Mouse (Mus musculus) stomach, postnatal 0 days (tissue): ENCODE measurements around the gene Btbd18. TPM values are rescaled to one million over a fixed set of nuclear protein-coding genes. Genes with fewer than 3 reads are reported as not detected.

Experiments
- ATAC-seq: fragments of 200-750 bp; cut with Nextera tagmentation; 2 replicates; pipeline ENCODE4 v1.8.0; 2017; ENCODE audit not compliant: low FRiP score, low TSS enrichment
- DNase-seq: peaks from one replicate; pipeline ENCODE4 v3.0.0-alpha.2; 2016; ENCODE audit warnings: low spot score
- H3K27ac ChIP-seq: fragments of 300-500 bp; sonication (generic); replicated peaks from 2 replicates; pipeline ENCODE4 v1.5.1; 2014; ENCODE audit warnings: mild to moderate bottlenecking, control low read depth
- H3K27me3 ChIP-seq: fragments of 300-500 bp; sonication (generic); 2 replicates; pipeline ENCODE4 v1.6.1; 2014; ENCODE audit warnings: low read length; ENCODE audit not compliant: control insufficient read depth, insufficient read depth
- H3K36me3 ChIP-seq: fragments of 300-500 bp; sonication (generic); 2 replicates; pipeline ENCODE4 v1.6.1; 2014; ENCODE audit warnings: low read length, mixed read lengths; ENCODE audit not compliant: control insufficient read depth, insufficient read depth
- H3K4me1 ChIP-seq: fragments of 300-500 bp; sonication (generic); replicated peaks from 2 replicates; pipeline ENCODE4 v1.6.1; 2014; ENCODE audit warnings: antibody characterized with exemption; ENCODE audit not compliant: control insufficient read depth, insufficient read depth
- H3K4me2 ChIP-seq: fragments of 300-500 bp; sonication (generic); replicated peaks from 2 replicates; pipeline ENCODE4 v1.6.1; 2014; ENCODE audit warnings: low read depth, mild to moderate bottlenecking, control low read depth, moderate library complexity
- H3K4me3 ChIP-seq: fragments of 300-500 bp; sonication (generic); 2 replicates; pipeline ENCODE4 v1.5.1; 2014; ENCODE audit warnings: low read depth, low read length, control low read depth
- H3K9ac ChIP-seq: fragments of 300-500 bp; sonication (generic); 2 replicates; pipeline ENCODE4 v1.6.1; 2014; ENCODE audit warnings: mild to moderate bottlenecking, low read length, control low read depth, mixed read lengths
- H3K9me3 ChIP-seq: fragments of 300-500 bp; sonication (generic); 2 replicates; pipeline ENCODE4 v1.6.1; 2016; ENCODE audit warnings: low read length; ENCODE audit not compliant: control insufficient read depth
- CTCF ChIP-seq: IDR thresholded peaks from 2 replicates; pipeline ENCODE4 v1.5.1; 2016; ENCODE audit warnings: antibody characterized with exemption, low read depth, mild to moderate bottlenecking, moderate library complexity
- EP300 ChIP-seq: optimal IDR thresholded peaks from 2 replicates; pipeline ENCODE3; 2016; ENCODE audit warnings: antibody characterized with exemption
- WGBS: fragments of 180-500 bp; shearing (Covaris S2); extraction: QIAGEN DNeasy Blood & Tissue Kit; methylation state at CpG from one replicate; pipeline ENCODE4 v1.1.7; 2014; 5-methylcytosine and 5-hydroxymethylcytosine counted together
- polyA plus RNA-seq: library from polyadenylated mRNA; unstranded; fragments of >200 nt; fragmentation: Nextera tagmentation; extraction: Ambion mirVana; gene quantifications from 2 replicates; pipeline ENCODE4 v1.2.1, GENCODE M21; 2015

Btbd18 gene
- polyA plus RNA-seq, 1 experiment from 2014 or later = 0.11 TPM

DNA sequence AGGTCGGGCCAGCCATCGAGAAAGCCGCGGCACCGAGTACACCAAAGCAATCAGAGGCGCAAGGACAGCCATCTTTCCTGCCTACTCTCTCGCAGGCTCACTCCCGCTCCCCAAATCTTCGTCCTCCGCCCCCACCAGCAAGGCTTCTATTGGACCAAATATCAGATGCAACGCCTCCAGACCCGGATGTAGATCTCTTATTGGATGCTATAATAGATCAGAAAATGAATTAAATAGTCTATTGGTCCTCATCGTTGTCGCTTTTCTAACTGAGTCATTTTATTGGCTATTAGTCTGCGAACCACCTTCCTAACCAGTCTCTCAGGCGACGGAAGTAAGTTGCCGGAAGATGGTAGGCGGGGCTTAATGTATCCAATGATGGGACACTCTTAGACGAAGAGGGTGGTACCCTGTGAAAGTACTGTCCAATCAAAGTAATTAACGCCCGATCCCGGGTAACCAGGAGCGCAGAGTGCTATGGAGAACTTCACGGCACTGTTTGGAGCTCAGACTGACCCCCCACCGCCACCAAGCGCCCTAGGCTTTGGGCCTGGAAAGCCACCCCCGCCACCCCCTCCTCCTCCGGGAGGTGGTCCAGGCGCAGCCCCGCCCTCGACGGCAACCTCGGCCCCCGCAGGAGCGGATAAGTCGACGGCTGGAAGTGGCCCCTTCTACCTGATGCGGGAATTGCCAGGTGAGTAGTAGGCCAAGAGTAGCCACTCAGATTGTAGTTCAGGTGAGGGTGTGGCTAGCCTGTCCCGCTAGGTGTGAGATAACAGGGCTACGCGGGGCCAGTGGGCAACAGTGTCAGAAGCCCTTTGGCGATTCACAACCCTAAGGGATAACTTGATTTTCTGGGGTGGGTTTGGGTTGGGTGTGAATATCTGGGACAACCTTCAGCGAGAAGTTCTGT lies 19.3 kb downstream of the Btbd18 start, which contains the start of the genes Gm28635 and Med19:
Gene Gm28635, minus strand, starts transcription at position 74 of the 913 bp plus-strand sequence.
Gene Med19, plus strand, starts transcription at position 435 of the 913 bp plus-strand sequence.
- Histone ChIP-seq H3K9ac (peak within 1 kb of the TSS; percentile 85), H3K9me3 (no peaks in the 10 kb centered on the region), H3K4me1 (no peaks in the 10 kb centered on the region), H3K27ac (peak within 1 kb of the TSS; percentile 88), H3K4me3 (peak within 1 kb of the TSS; percentile 90), H3K4me2 (peak within 1 kb of the TSS; percentile 92), H3K36me3 (peaks cover 10% of the 10 kb centered on the region), H3K27me3 (no peaks in the 10 kb centered on the region)
- peak; percentile 20; the same call in 1 of the 2 replicates for TF ChIP-seq CTCF
- TF ChIP-seq EP300 = no peak
- DNase-seq (peak; percentile 91), ATAC-seq (peak; percentile 100)
- under 1% methylated on average over 42 of the region's 44 CpGs for WGBS

DNA sequence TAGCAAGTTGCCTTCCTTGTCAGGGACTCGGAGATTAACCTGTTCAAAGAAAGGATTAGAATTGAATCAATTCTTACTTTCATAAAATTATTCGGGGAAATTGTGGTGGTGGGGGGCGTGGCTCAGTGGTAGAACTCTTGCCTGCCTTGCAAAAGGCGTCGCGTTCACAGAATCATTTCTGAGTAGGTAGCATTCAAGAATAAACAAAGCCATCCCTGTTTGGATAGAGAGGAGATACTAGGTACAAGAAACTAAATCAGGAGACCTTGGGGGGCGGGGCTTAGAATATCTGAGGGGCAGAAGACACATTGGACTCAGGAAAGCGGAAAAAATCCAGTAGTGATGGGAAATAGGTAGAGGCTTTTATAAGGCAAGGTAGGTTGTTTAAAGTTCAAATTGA lies 20.1 kb downstream of the Btbd18 start, which contains the start of gene Tmx2:
Gene Tmx2, minus strand, starts transcription at position 125 of the 400 bp plus-strand sequence.
- Histone ChIP-seq H3K36me3 (peaks cover 8% of the 10 kb centered on the region), H3K4me1 (no peaks in the 10 kb centered on the region), H3K27ac (peak within 1 kb of the TSS; percentile 88), H3K9ac (peak within 1 kb of the TSS; percentile 85), H3K27me3 (no peaks in the 10 kb centered on the region), H3K4me3 (peak within 1 kb of the TSS; percentile 90), H3K9me3 (no peaks in the 10 kb centered on the region), H3K4me2 (peak within 1 kb of the TSS; percentile 92)
- ATAC-seq (no peak), DNase-seq (no peak)
- TF ChIP-seq EP300 (no peak), CTCF (no peak)
- WGBS = 12% methylated on average over 8 of the region's 8 CpGs

DNA sequence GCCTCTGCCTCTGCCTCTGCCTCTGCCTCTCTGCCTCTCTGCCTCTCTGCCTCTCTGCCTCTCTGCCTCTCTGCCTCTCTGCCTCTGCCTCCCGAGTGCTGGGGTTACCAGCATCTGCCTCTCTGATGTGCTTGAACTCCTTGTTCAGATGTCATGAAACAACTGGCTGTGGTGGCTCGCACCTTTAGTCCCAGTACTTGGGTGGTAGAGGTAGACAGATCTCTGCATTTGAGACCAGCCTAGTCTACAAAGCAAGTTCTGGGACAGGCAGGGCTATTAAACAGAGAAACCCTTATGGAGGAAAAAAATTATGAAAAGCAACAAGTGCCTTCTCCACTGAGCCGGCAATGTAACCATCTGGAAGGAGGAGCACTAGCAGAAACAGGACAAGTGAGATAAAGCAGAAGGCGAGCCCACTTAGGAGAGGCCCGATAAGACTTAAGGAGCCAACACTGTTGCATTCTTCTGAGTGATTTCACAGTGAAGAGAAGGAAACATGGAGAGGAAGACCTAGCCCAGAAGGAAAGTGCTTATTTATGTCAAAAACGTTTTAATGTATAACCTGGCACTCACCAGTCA lies 23.8 kb downstream of the Btbd18 start:
- 64% methylated on average over 6 of the region's 6 CpGs for WGBS

DNA sequence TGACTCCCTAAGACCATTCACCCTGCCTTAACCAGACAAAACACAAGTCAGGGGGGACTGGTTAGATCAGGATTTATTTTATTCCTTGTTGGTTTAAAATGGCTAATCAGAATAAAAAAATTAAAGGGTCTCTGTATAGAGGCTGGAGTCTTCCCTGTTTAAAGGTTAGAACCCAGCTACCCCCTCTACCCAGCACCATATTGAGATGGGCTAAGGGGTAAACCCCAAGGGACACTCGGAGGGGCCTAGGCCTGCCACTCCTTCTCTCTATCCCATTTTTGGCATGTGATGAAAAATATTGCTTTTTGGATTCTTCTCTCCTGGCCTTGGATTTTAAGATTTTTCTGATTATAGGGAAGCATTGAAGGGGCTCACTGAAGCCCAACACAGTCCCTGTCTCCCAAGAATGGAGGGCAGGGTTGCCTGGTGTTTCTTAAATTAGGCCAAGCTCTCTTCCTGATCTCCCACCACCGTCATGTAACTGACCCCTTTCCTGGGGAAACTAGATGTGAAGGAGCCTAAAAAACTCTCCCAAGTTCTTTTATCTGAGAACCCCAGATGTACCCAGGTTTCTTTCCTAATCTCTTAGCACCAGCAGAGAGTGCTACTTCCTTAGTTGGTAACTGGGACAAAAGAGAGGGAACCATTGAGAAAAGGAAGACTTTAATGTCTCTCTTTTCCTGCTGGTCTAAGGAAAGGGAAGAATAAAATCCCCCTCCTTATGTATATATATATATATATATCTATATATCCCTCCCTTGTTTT lies 29.4 kb downstream of the Btbd18 start:
- H3K4me2 ChIP-seq = no peak overlapping the region
- peaks cover 35% of the 10 kb centered on the region for H3K36me3 ChIP-seq
- H3K9me3 ChIP-seq = no peaks in the 10 kb centered on the region
- no peak for ATAC-seq
- no peak for TF ChIP-seq CTCF
- TF ChIP-seq EP300 = no peak
- no peaks in the 10 kb centered on the region for H3K4me1 ChIP-seq
- no peak overlapping the region for H3K4me3 ChIP-seq
- no peak overlapping the region for H3K9ac ChIP-seq
- no peak for DNase-seq
- H3K27me3 ChIP-seq = no peaks in the 10 kb centered on the region
- H3K27ac ChIP-seq = no peak overlapping the region
- 71% methylated on average over 2 of the region's 2 CpGs for WGBS

More for the DNA sequence above, 23.8 kb downstream of the Btbd18 start:
- Histone ChIP-seq H3K27me3 (no peaks in the 10 kb centered on the region), H3K27ac (no peak overlapping the region), H3K4me2 (no peak overlapping the region), H3K9ac (no peak overlapping the region), H3K4me1 (no peaks in the 10 kb centered on the region), H3K4me3 (no peak overlapping the region), H3K36me3 (peaks cover 13% of the 10 kb centered on the region), H3K9me3 (no peaks in the 10 kb centered on the region)
- DNase-seq = no peak
- ATAC-seq = no peak
- TF ChIP-seq EP300 (no peak), CTCF (no peak)

DNA sequence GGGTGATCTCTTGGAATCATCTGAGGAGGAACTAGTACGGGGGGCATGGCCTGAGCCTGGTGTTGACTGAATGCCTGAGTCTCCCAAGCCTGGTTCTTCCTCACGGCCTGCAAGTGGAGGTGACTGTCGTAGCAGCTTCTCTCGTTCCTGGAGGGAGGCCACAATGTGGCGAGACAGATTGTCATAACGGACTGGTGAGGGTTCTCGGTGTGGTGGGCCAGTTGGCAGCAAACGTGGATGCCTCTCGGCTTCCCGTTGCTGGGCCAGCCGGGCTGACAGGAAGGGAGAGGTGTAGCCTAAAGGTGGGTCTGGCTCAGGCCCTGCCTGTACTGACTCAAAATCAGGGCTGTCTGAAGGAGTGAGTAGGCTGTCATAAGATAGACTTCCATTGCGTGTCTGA lies 31.2 kb downstream of the Btbd18 start:
- Histone ChIP-seq H3K4me2 (no peak overlapping the region), H3K9ac (no peak overlapping the region), H3K36me3 (peaks cover 40% of the 10 kb centered on the region), H3K4me3 (no peak overlapping the region), H3K27me3 (no peaks in the 10 kb centered on the region), H3K4me1 (no peaks in the 10 kb centered on the region), H3K27ac (no peak overlapping the region), H3K9me3 (no peaks in the 10 kb centered on the region)
- ATAC-seq = no peak
- TF ChIP-seq CTCF = no peak
- TF ChIP-seq EP300 = no peak
- WGBS = 86% methylated on average over 12 of the region's 12 CpGs
- DNase-seq = no peak
